Mouse (Mus musculus): Measurements from ENCODE around the gene Gm7951.
"Not testable (repeated sequence)": the region's sequence is repeated elsewhere in the genome, so short reads cannot be mapped to it uniquely, and the experiment has no call there.

The Gm7951 gene

GRCm38 (mm10) chr14:42117269-42117668 lies at the start of gene Gm7951:
TSS of gene Gm7951 (minus strand) at chr14:42117369.
- DNase-seq = not testable (repeated sequence)

GRCm38 (mm10) chr14:42162522-42162921 lies 45.4 kb upstream of the Gm7951 start, which contains the start of gene Gm17027:
TSS of gene Gm17027 (minus strand) at chr14:42162622.
- not testable (repeated sequence) for DNase-seq

- peak in 1 of 2 experiments; percentile 3 for DNase-seq
Observed at GRCm38 (mm10) chr14:42134571-42134970, 17.4 kb upstream of the Gm7951 start.

- DNase-seq = not testable (repeated sequence)
Observed at GRCm38 (mm10) chr14:42133806-42134205, 16.6 kb upstream of the Gm7951 start.

Measured in cerebellum, postnatal 25 days (tissue).